9 mouse cellular contexts compared by ENCODE assay signal in the genomic region with DNA sequence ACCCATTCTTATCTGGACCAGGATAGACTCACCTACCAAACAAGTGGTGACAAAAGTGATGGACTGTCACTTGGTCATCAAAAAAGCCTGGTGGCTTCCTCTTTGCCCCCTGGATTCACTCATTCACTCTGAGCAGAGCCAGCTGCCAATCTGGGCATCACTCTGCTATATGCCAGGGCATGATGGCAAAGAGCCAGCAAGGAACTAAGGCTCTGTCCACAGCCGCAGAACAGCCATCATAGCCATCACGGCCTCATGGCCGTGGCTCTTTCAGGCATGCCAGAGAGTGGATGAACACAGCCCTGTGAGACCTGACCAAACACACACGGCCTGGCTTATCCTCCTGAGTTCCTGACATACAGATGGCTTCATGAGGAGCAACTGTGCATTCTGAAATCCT. TPM values are rescaled to one million over a fixed set of nuclear protein-coding genes. Genes with fewer than 3 reads are reported as not detected.
A peak's percentile ranks its signal among the peaks of the same experiment; 100 is the strongest.
DNase-seq lines count a peak whose midpoint lies in the region; ATAC-seq and TF ChIP-seq lines count a peak whose summit lies in the region.
"Had no signal": no experiment of that assay in that cellular context is flagged by ENCODE, and none has a peak within 500 bp of the region (broad histone marks: within the 10 kb centered on the region; RNA-seq: fewer than 3 reads in every experiment).

No protein-coding gene starts in this region.

- H3K27me3 ChIP-seq in lung, embryonic 14.5 days (ENCODE audit: insufficient read depth, low read length) = no peaks in the 10 kb centered on the region
- no peaks in the 10 kb centered on the region for H3K27me3 ChIP-seq in forebrain, embryonic 13.5 days
- no peaks in the 10 kb centered on the region for H3K27me3 ChIP-seq in limb, embryonic 12.5 days
- no peaks in the 10 kb centered on the region for H3K27me3 ChIP-seq in stomach, embryonic 14.5 days (ENCODE audit: control insufficient read depth, insufficient read depth, low read length)

- no peak for ATAC-seq in lung, embryonic 14.5 days (ENCODE audit: insufficient read depth)
- no peak for ATAC-seq in forebrain, embryonic 13.5 days
- ATAC-seq in limb, embryonic 12.5 days (ENCODE audit: insufficient number of reproducible peaks, insufficient read depth, low FRiP score, low TSS enrichment, low read depth) = no peak
- ATAC-seq in stomach, embryonic 14.5 days (ENCODE audit: insufficient number of reproducible peaks, insufficient read depth, low FRiP score, low read depth) = no peak

- peak overlapping the region; percentile 82; the same call in 1 of the 2 replicates for H3K4me3 ChIP-seq in lung, embryonic 14.5 days (ENCODE audit: low read depth, low read length)
- peak overlapping the region; percentile 85 for H3K4me3 ChIP-seq in forebrain, embryonic 13.5 days
- H3K4me3 ChIP-seq in limb, embryonic 12.5 days (replicated peaks) = peak overlapping the region; percentile 82
- H3K4me3 ChIP-seq in stomach, embryonic 14.5 days (ENCODE audit: low read depth, low read length) = 0 out of 2 replicates have a peak overlapping the region, but pooled peaks have one; percentile 78

- no peaks in the 10 kb centered on the region for H3K9me3 ChIP-seq in lung, embryonic 14.5 days (ENCODE audit: low read depth, low read length)
- H3K9me3 ChIP-seq in forebrain, embryonic 13.5 days (replicated peaks) = no peaks in the 10 kb centered on the region
- no peaks in the 10 kb centered on the region for H3K9me3 ChIP-seq in limb, embryonic 12.5 days
- H3K9me3 ChIP-seq in stomach, embryonic 14.5 days (ENCODE audit: control insufficient read depth, low read depth, low read length) = no peaks in the 10 kb centered on the region

- peak overlapping the region; percentile 83; the same call in 1 of the 2 replicates for H3K4me2 ChIP-seq in lung, embryonic 14.5 days
- H3K4me2 ChIP-seq in forebrain, embryonic 13.5 days = peak overlapping the region; percentile 95
- H3K4me2 ChIP-seq in limb, embryonic 12.5 days = peak overlapping the region; percentile 85
- H3K4me2 ChIP-seq in stomach, embryonic 14.5 days (replicated peaks; ENCODE audit: low read depth, low read length) = peak overlapping the region; percentile 96

- H3K4me1 ChIP-seq in lung, embryonic 14.5 days (ENCODE audit: insufficient read depth) = peaks cover 16% of the 10 kb centered on the region
- H3K4me1 ChIP-seq in forebrain, embryonic 13.5 days = peaks cover 48% of the 10 kb centered on the region
- peaks cover 28% of the 10 kb centered on the region for H3K4me1 ChIP-seq in limb, embryonic 12.5 days (replicated peaks)
- H3K4me1 ChIP-seq in stomach, embryonic 14.5 days (ENCODE audit: control insufficient read depth, insufficient read depth, low read length) = peaks cover 26% of the 10 kb centered on the region

- 76% methylated on average over 4 of the region's 4 CpGs for WGBS in lung, embryonic 14.5 days
- 65% methylated on average over 4 of the region's 4 CpGs for whole genome bisulfite sequencing in forebrain, embryonic 13.5 days
- WGBS in limb, embryonic 12.5 days = 92% methylated on average over 4 of the region's 4 CpGs
- WGBS in stomach, embryonic 14.5 days = 87% methylated on average over 4 of the region's 4 CpGs

- no peak for DNase-seq in lung, embryonic 14.5 days
- DNase-seq in lung, adult 18-20 months = no peak
- DNase-seq in layer of hippocampus, adult 9-11 months = no peak
- no peak for DNase-seq in layer of hippocampus, postnatal 10 days (ENCODE audit: low spot score in 2 of 2)
- DNase-seq: adrenal gland, postnatal 14 days; gastrocnemius, postnatal 25 days had no signal

- no peak for TF ChIP-seq CTCF in lung, embryonic 14.5 days (IDR thresholded peaks at IDR 0.05; ENCODE audit: low read depth)

- H3K9ac ChIP-seq in lung, embryonic 14.5 days = 0 out of 2 replicates have a peak overlapping the region, but pooled peaks have one; percentile 86
- peak overlapping the region; percentile 91 for H3K9ac ChIP-seq in forebrain, embryonic 13.5 days
- peak overlapping the region; percentile 85; the same call in 1 of the 2 replicates for H3K9ac ChIP-seq in limb, embryonic 12.5 days (replicated peaks)
- H3K9ac ChIP-seq in stomach, embryonic 14.5 days (replicated peaks; ENCODE audit: low read depth, low read length) = peak overlapping the region; percentile 67; the same call in 1 of the 2 replicates

- peaks cover 35% of the 10 kb centered on the region for H3K36me3 ChIP-seq in lung, embryonic 14.5 days (ENCODE audit: insufficient read depth)
- peaks cover 46% of the 10 kb centered on the region for H3K36me3 ChIP-seq in forebrain, embryonic 13.5 days (ENCODE audit: poor library complexity, severe bottlenecking)
- H3K36me3 ChIP-seq in limb, embryonic 12.5 days = peaks cover 47% of the 10 kb centered on the region
- peaks cover 15% of the 10 kb centered on the region; the same call in 1 of the 2 replicates for H3K36me3 ChIP-seq in stomach, embryonic 14.5 days (ENCODE audit: control insufficient read depth, insufficient read depth, low read length)

- no peak overlapping the region for H3K27ac ChIP-seq in lung, embryonic 14.5 days (ENCODE audit: low read depth)
- no peak overlapping the region for H3K27ac ChIP-seq in forebrain, embryonic 13.5 days
- H3K27ac ChIP-seq in limb, embryonic 12.5 days = no peak overlapping the region
- H3K27ac ChIP-seq in stomach, embryonic 14.5 days (ENCODE audit: low read length) = no peak overlapping the region

RNA-seq across cellular contexts. Expression of gene Med25, which starts 1.8 kb away (rescaled TPM):
- polyA plus RNA-seq in lung, embryonic 14.5 days (2014; fragmentation: Nextera tagmentation; extraction: Ambion mirVana) = 77.9 and 79.5 TPM in 2 replicates
- polyA plus RNA-seq in forebrain, embryonic 13.5 days (2015; fragmentation: Nextera tagmentation; extraction: Ambion mirVana) = 145 and 165 TPM in 2 replicates
- polyA plus RNA-seq in limb, embryonic 12.5 days (2016; fragmentation: Nextera tagmentation; extraction: Ambion mirVana) = 116 and 127 TPM in 2 replicates
- 65.2 and 79.4 TPM in 2 replicates for polyA plus RNA-seq in stomach, embryonic 14.5 days (2014; fragmentation: Nextera tagmentation; extraction: Ambion mirVana)
- 100 to 1,000 TPM; 107 to 114 TPM for total RNA-seq in layer of hippocampus, postnatal 10 days (2021)

RNA-seq across cellular contexts. Expression of gene Fuz, which starts 5.1 kb away (rescaled TPM):
- polyA plus RNA-seq in lung, embryonic 14.5 days (2014; fragmentation: Nextera tagmentation; extraction: Ambion mirVana) = 17.7 and 19.1 TPM in 2 replicates
- 24.7 and 27.7 TPM in 2 replicates for polyA plus RNA-seq in forebrain, embryonic 13.5 days (2015; fragmentation: Nextera tagmentation; extraction: Ambion mirVana)
- polyA plus RNA-seq in limb, embryonic 12.5 days (2016; fragmentation: Nextera tagmentation; extraction: Ambion mirVana) = 21.6 and 24.8 TPM in 2 replicates
- 25.8 and 26.4 TPM in 2 replicates for polyA plus RNA-seq in stomach, embryonic 14.5 days (2014; fragmentation: Nextera tagmentation; extraction: Ambion mirVana)
- total RNA-seq in layer of hippocampus, postnatal 10 days (2021) = 10 to 100 TPM; 17.9 to 19.4 TPM

RNA-seq across cellular contexts. Expression of gene Ptov1, which starts 21.1 kb away (rescaled TPM):
- polyA plus RNA-seq in lung, embryonic 14.5 days (2014; fragmentation: Nextera tagmentation; extraction: Ambion mirVana) = 386 and 443 TPM in 2 replicates
- polyA plus RNA-seq in forebrain, embryonic 13.5 days (2015; fragmentation: Nextera tagmentation; extraction: Ambion mirVana) = 558 and 574 TPM in 2 replicates
- polyA plus RNA-seq in limb, embryonic 12.5 days (2016; fragmentation: Nextera tagmentation; extraction: Ambion mirVana) = 615 and 666 TPM in 2 replicates
- 377 and 384 TPM in 2 replicates for polyA plus RNA-seq in stomach, embryonic 14.5 days (2014; fragmentation: Nextera tagmentation; extraction: Ambion mirVana)
- total RNA-seq in layer of hippocampus, postnatal 10 days (2021) = 100 to 1,000 TPM; 278 to 304 TPM

RNA-seq across cellular contexts. Expression of gene Pnkp, which starts 33.8 kb away (rescaled TPM):
- polyA plus RNA-seq in lung, embryonic 14.5 days (2014; fragmentation: Nextera tagmentation; extraction: Ambion mirVana) = 30.3 and 30.7 TPM in 2 replicates
- 34.9 and 38.1 TPM in 2 replicates for polyA plus RNA-seq in forebrain, embryonic 13.5 days (2015; fragmentation: Nextera tagmentation; extraction: Ambion mirVana)
- 35.5 and 37.3 TPM in 2 replicates for polyA plus RNA-seq in limb, embryonic 12.5 days (2016; fragmentation: Nextera tagmentation; extraction: Ambion mirVana)
- 25.7 and 30.0 TPM in 2 replicates for polyA plus RNA-seq in stomach, embryonic 14.5 days (2014; fragmentation: Nextera tagmentation; extraction: Ambion mirVana)
- 10 to 100 TPM; 32.6 to 38.4 TPM for total RNA-seq in layer of hippocampus, postnatal 10 days (2021)

RNA-seq across cellular contexts. Expression of gene Ap2a1, which starts 38.6 kb away (rescaled TPM):
- 73.6 and 83.2 TPM in 2 replicates for polyA plus RNA-seq in lung, embryonic 14.5 days (2014; fragmentation: Nextera tagmentation; extraction: Ambion mirVana)
- polyA plus RNA-seq in forebrain, embryonic 13.5 days (2015; fragmentation: Nextera tagmentation; extraction: Ambion mirVana) = 81.7 and 87.2 TPM in 2 replicates
- polyA plus RNA-seq in limb, embryonic 12.5 days (2016; fragmentation: Nextera tagmentation; extraction: Ambion mirVana) = 74.2 and 77.6 TPM in 2 replicates
- 67.3 and 72.1 TPM in 2 replicates for polyA plus RNA-seq in stomach, embryonic 14.5 days (2014; fragmentation: Nextera tagmentation; extraction: Ambion mirVana)
- total RNA-seq in layer of hippocampus, postnatal 10 days (2021) = 100 to 1,000 TPM; 261 to 290 TPM
